Mouse (Mus musculus) neural tube, embryonic 15.5 days (tissue): Measurements from ENCODE around the gene Prickle4. TPM values are rescaled to one million over a fixed set of nuclear protein-coding genes. Genes with fewer than 3 reads are reported as not detected.
A peak's percentile ranks its signal among the peaks of the same experiment; 100 is the strongest.

Experiments used
- ATAC-seq: fragments of 200-750 bp; cut with Nextera tagmentation; 2 replicates; pipeline ENCODE4 v1.8.0; 2017; ENCODE audit warnings: mild to moderate bottlenecking, moderate TSS enrichment, moderate library complexity; ENCODE audit not compliant: low FRiP score
- H3K27ac ChIP-seq: fragments of 300-500 bp; sonication (generic); replicated peaks from 2 replicates; pipeline ENCODE4 v1.5.1; 2015; ENCODE audit warnings: mild to moderate bottlenecking, inconsistent platforms
- H3K27me3 ChIP-seq: fragments of 300-500 bp; sonication (generic); replicated peaks from 2 replicates; pipeline ENCODE4 v1.6.1; 2015; ENCODE audit warnings: inconsistent platforms
- H3K36me3 ChIP-seq: fragments of 300-500 bp; sonication (generic); 2 replicates; pipeline ENCODE4 v1.6.1; 2015; ENCODE audit warnings: inconsistent platforms
- H3K4me1 ChIP-seq: fragments of 300-500 bp; sonication (generic); 2 replicates; pipeline ENCODE4 v1.6.1; 2015; ENCODE audit warnings: inconsistent platforms
- H3K4me2 ChIP-seq: fragments of 300-500 bp; sonication (generic); 2 replicates; pipeline ENCODE4 v1.6.1; 2015; ENCODE audit warnings: inconsistent platforms, mild to moderate bottlenecking, moderate library complexity
- H3K4me3 ChIP-seq: fragments of 300-500 bp; sonication (generic); replicated peaks from 2 replicates; pipeline ENCODE4 v1.5.1; 2015; ENCODE audit warnings: mild to moderate bottlenecking, inconsistent platforms
- H3K9ac ChIP-seq: fragments of 300-500 bp; sonication (generic); replicated peaks from 2 replicates; pipeline ENCODE4 v1.6.1; 2015; ENCODE audit warnings: mild to moderate bottlenecking, inconsistent platforms
- H3K9me3 ChIP-seq: fragments of 300-500 bp; sonication (generic); replicated peaks from 2 replicates; pipeline ENCODE4 v1.6.1; 2016; ENCODE audit warnings: inconsistent platforms
- WGBS: fragments of 180-500 bp; shearing (Covaris S2); methylation state at CpG from one replicate; pipeline ENCODE4 v1.1.7; 2015; ENCODE audit warnings: mixed read lengths; 5-methylcytosine and 5-hydroxymethylcytosine counted together
- polyA plus RNA-seq: library from polyadenylated mRNA; unstranded; fragments of >200 nt; fragmentation: Nextera tagmentation; extraction: Ambion mirVana; gene quantifications from 2 replicates; pipeline ENCODE4 v1.2.1, GENCODE M21; 2015

Gene Prickle4
- polyA plus RNA-seq, 1 experiment from 2014 or later = 1.1 TPM

DNA sequence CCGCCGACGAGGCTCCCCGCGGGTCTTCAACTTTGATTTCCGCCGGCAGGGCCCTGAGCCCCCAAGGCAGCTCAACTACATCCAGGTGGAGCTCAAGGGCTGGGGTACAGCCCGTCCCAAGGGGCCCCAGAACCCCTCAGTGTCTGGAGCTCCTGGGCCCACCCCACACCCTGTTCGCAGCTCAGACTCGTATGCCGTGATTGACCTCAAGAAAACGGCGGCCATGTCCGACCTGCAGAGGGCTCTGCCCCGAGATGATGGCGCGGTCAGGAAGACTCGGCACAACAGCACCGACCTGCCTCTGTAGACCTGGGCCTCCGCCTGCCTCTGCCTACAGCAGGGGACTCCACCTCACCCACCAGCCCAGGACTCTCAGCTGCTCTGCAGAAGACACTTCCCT, 9.0 kb upstream of the Prickle4 start:
- peaks cover 3% of the 10 kb centered on the region; the same call in 1 of the 2 replicates for H3K4me1 ChIP-seq
- 0 out of 2 replicates have a peak, but pooled peaks cover 7% of the 10 kb centered on the region for H3K27me3 ChIP-seq
- 28% methylated on average over 20 of the region's 20 CpGs for WGBS
- peaks cover 39% of the 10 kb centered on the region for H3K36me3 ChIP-seq
- H3K9me3 ChIP-seq = no peaks in the 10 kb centered on the region
- H3K27ac ChIP-seq = no peak overlapping the region
- H3K4me3 ChIP-seq = no peak overlapping the region
- H3K4me2 ChIP-seq = no peak overlapping the region
- ATAC-seq = no peak
- H3K9ac ChIP-seq = no peak overlapping the region

GRCm38 (mm10) chr17:47702548-47703345, 8.2 kb upstream of the Prickle4 start:
- Histone ChIP-seq H3K9me3 (no peaks in the 10 kb centered on the region), H3K4me1 (peaks cover 3% of the 10 kb centered on the region; the same call in 1 of the 2 replicates), H3K27ac (no peak overlapping the region), H3K4me3 (no peak overlapping the region), H3K27me3 (0 out of 2 replicates have a peak, but pooled peaks cover 7% of the 10 kb centered on the region), H3K36me3 (peaks cover 46% of the 10 kb centered on the region), H3K4me2 (no peak overlapping the region), H3K9ac (no peak overlapping the region)
- no peak for ATAC-seq
- 44% methylated on average over 28 of the region's 28 CpGs for WGBS

- Histone ChIP-seq H3K27me3 (0 out of 2 replicates have a peak, but pooled peaks cover 7% of the 10 kb centered on the region), H3K9ac (no peak overlapping the region), H3K9me3 (no peaks in the 10 kb centered on the region), H3K4me2 (no peak overlapping the region), H3K4me1 (peaks cover 3% of the 10 kb centered on the region; the same call in 1 of the 2 replicates), H3K4me3 (no peak overlapping the region), H3K36me3 (peaks cover 50% of the 10 kb centered on the region), H3K27ac (no peak overlapping the region)
- WGBS = 75% methylated on average over 9 of the region's 9 CpGs
- no peak for ATAC-seq
Observed at GRCm38 (mm10) chr17:47701793-47702192, 7.3 kb upstream of the Prickle4 start.

- Histone ChIP-seq H3K4me1 (peaks cover 13% of the 10 kb centered on the region), H3K9ac (no peak overlapping the region), H3K27ac (no peak overlapping the region), H3K27me3 (0 out of 2 replicates have a peak, but pooled peaks cover 7% of the 10 kb centered on the region), H3K36me3 (peaks cover 42% of the 10 kb centered on the region), H3K4me2 (no peak overlapping the region), H3K9me3 (no peaks in the 10 kb centered on the region), H3K4me3 (no peak overlapping the region)
- ATAC-seq = no peak
- 84% methylated on average over 2 of the region's 2 CpGs for WGBS
Observed at GRCm38 (mm10) chr17:47699055-47699454, 4.5 kb upstream of the Prickle4 start.

DNA sequence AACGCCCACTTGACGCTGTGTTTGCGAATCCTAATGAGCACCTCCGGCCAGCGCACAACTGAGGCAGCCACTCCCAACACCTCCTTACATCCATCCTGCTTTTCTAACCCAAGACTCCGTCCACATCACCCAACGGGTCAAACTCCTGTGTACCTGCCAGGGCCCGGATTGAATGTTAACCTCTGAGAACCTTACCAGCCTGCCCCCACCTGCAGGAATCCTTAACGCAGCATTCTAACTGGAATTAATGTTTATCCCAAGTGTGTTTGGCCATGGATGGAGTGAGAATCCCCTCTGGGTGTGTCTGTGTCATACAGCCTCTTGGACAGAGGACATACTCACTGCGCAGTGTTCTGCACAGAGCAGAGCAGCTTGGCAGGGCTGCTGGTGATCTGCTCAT, 3.6 kb upstream of the Prickle4 start:
- Histone ChIP-seq H3K36me3 (peaks cover 37% of the 10 kb centered on the region), H3K4me3 (no peak overlapping the region), H3K9ac (no peak overlapping the region), H3K27me3 (0 out of 2 replicates have a peak, but pooled peaks cover 7% of the 10 kb centered on the region), H3K4me1 (peaks cover 22% of the 10 kb centered on the region), H3K9me3 (no peaks in the 10 kb centered on the region), H3K27ac (no peak overlapping the region), H3K4me2 (no peak overlapping the region)
- 92% methylated on average over 10 of the region's 10 CpGs for WGBS
- ATAC-seq = no peak

- peak overlapping the region; percentile 87 for H3K4me2 ChIP-seq
- H3K4me1 ChIP-seq = peaks cover 27% of the 10 kb centered on the region
- H3K27me3 ChIP-seq = no peaks in the 10 kb centered on the region
- H3K4me3 ChIP-seq = peak overlapping the region; percentile 77
- peaks cover 12% of the 10 kb centered on the region; the same call in 1 of the 2 replicates for H3K36me3 ChIP-seq
- peak overlapping the region; percentile 88 for H3K9ac ChIP-seq
- no peaks in the 10 kb centered on the region for H3K9me3 ChIP-seq
- H3K27ac ChIP-seq = peak overlapping the region; percentile 88
- no peak; the same call in 1 of the 2 replicates for ATAC-seq
- WGBS = under 1% methylated on average over 17 of the region's 23 CpGs
Observed at GRCm38 (mm10) chr17:47695337-47695710, 788 bp upstream of the Prickle4 start.

- 0% methylated on average over 3 of the region's 3 CpGs for WGBS
- H3K4me3 ChIP-seq = peak within 1 kb of the TSS; percentile 77
- H3K9me3 ChIP-seq = no peaks in the 10 kb centered on the region
- no peaks in the 10 kb centered on the region for H3K27me3 ChIP-seq
- H3K36me3 ChIP-seq = peaks cover 12% of the 10 kb centered on the region; the same call in 1 of the 2 replicates
- H3K4me1 ChIP-seq = peaks cover 34% of the 10 kb centered on the region
- H3K4me2 ChIP-seq = peak within 1 kb of the TSS; percentile 87
- H3K9ac ChIP-seq = peak within 1 kb of the TSS; percentile 88
- ATAC-seq = no peak
- peak within 1 kb of the TSS; percentile 88 for H3K27ac ChIP-seq
Observed at GRCm38 (mm10) chr17:47694442-47694502, 264 bp downstream of the Prickle4 start, which contains the start of gene Gm21981. Gm21981 (minus strand) TSS chr17:47694455.

DNA sequence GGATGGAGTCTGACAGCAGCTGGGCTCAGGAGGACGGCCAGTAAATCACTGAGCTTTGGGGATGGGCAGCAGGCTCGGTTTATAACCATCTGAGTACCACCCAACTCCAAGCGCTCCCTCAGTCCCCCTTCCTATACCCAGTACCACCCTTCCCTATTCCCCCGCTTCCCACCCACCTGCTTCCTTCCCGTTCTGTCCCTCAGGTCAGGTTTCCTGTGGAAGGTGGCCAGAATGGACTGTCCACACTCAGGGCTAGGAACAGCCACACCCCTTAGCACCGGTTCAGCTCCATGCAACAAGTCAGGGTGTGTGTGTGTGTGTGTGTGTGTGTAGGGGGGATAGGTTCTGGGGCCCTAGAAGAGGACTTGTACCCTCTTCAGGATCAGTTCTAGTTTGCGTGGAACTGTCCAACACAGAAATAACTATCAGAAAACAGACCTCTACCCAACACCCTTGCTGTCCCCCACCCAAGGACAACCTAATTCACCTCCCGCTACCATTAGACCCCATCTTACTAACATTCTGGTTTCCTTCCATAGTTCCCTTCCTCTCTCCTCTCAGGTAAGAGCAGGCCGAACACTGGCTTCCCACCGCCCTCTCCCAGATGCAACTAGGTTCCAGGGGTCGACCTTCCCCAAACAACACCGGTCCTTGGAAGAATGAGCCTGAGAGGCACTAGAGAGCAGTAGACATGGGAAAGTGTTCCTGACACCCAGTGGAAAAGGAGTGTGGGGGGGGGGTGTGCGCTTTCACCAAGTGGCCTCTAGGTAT, 680 bp downstream of the Prickle4 start:
- H3K27ac ChIP-seq = peak overlapping the region; percentile 88
- peak overlapping the region; percentile 88 for H3K9ac ChIP-seq
- peaks cover 12% of the 10 kb centered on the region; the same call in 1 of the 2 replicates for H3K36me3 ChIP-seq
- H3K27me3 ChIP-seq = no peaks in the 10 kb centered on the region
- H3K4me1 ChIP-seq = peaks cover 37% of the 10 kb centered on the region
- WGBS = 25% methylated on average over 13 of the region's 13 CpGs
- ATAC-seq = no peak; the same call in 1 of the 2 replicates
- peak overlapping the region; percentile 87 for H3K4me2 ChIP-seq
- H3K9me3 ChIP-seq = no peaks in the 10 kb centered on the region
- H3K4me3 ChIP-seq = peak overlapping the region; percentile 77

DNA sequence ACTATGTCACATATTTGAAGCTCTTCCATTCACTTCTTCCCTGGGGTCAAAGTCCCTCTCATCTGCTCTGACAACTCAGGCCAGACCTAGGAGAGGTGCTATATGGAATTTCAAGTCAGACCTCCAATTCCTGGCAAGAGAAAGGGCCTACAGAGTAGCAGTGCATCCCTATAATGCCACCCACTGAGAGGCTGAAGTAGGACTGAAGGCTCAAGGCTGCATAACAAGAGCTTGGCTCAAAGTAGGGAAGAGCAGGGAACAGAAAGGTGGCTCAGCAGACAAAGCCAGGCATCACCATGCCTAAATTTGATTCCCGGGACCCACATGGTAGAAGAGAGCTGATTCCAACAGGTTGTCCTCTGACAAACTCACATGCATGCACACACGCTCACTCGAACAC, 2.9 kb downstream of the Prickle4 start:
- no peak for ATAC-seq
- Histone ChIP-seq H3K4me3 (no peak overlapping the region), H3K9me3 (no peaks in the 10 kb centered on the region), H3K4me2 (no peak overlapping the region), H3K4me1 (peaks cover 45% of the 10 kb centered on the region), H3K27ac (no peak overlapping the region), H3K9ac (no peak overlapping the region), H3K27me3 (no peaks in the 10 kb centered on the region), H3K36me3 (no peaks in the 10 kb centered on the region)
- WGBS = 93% methylated on average over 3 of the region's 3 CpGs

GRCm38 (mm10) chr17:47689894-47690293, 4.6 kb downstream of the Prickle4 start:
- Histone ChIP-seq H3K4me3 (peak overlapping the region; percentile 78), H3K27me3 (no peaks in the 10 kb centered on the region), H3K9me3 (no peaks in the 10 kb centered on the region), H3K4me1 (peaks cover 48% of the 10 kb centered on the region), H3K4me2 (peak overlapping the region; percentile 77), H3K27ac (no peak overlapping the region), H3K9ac (peak overlapping the region; percentile 92; the same call in 1 of the 2 replicates), H3K36me3 (0 out of 2 replicates have a peak, but pooled peaks cover 7% of the 10 kb centered on the region)
- WGBS = 76% methylated on average over 8 of the region's 8 CpGs
- ATAC-seq = no peak

DNA sequence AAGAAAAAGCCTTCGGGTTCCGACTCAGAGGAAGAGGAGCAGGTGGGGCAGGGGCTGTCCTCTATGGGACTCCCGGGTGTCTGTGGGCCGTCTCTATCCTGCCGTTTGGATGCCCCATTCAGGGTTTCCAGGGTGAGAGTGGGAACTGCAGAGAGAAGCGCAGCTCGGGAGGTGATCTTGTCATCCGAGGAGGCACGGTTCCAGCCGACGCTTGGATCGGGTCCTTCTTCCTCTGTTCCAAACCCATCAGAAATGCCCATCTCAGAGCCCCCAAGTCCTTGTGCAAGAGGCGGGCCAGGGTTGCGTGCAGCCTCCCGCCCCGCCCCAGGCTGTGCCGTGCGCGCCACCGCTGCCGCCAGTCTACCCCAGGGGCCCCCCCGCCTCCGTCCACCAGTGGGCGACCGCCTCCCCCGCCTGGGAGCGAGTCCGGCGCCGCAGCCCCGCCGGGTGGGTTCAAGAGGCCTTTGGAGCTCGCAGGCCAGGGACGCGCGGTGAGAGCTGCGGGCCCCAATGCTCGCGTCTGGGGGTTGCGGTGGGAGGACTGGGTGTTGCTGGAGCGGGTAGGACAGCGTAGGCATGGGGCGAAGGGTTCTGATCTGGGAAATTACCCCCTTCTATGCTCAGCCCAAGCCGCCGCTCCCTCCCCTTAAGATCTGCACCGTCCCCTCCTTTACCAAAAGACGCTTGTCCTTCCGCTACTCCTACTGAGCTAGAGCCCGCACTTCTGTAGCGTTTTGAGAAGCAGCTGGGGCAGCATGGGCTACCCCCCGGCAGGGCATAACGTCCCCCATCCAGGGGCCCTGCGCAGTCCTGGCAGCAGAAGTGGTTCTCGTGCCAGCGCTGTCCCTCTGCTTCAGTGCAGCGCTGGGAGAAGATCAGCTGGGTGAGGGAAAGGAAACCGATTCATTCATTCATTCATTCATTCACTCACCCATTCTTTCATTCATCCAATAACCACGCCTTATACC, 5.6 kb downstream of the Prickle4 start, which contains the start of gene Frs3:
Frs3 (plus strand) TSS at position 423 of the 968 bp plus-strand sequence.
- Histone ChIP-seq H3K4me1 (peaks cover 42% of the 10 kb centered on the region), H3K27me3 (no peaks in the 10 kb centered on the region), H3K4me2 (peak within 1 kb of the TSS; percentile 77), H3K9ac (peak within 1 kb of the TSS; percentile 92), H3K9me3 (no peaks in the 10 kb centered on the region), H3K27ac (peak within 1 kb of the TSS; percentile 91), H3K4me3 (peak within 1 kb of the TSS; percentile 78), H3K36me3 (peaks cover 17% of the 10 kb centered on the region; the same call in 1 of the 2 replicates)
- WGBS = under 1% methylated on average over 57 of the region's 58 CpGs
- peak; percentile 80 for ATAC-seq
